Mouse (Mus musculus) ES-Bruce4 (cell line): Measurements from ENCODE around the gene Ddx10.

ENCODE experiments used
- CTCF ChIP-seq: IDR thresholded peaks from one replicate; pipeline ENCODE4 v1.8.1; 2011; ENCODE audit warnings: low read depth, low read length
- EP300 ChIP-seq: IDR thresholded peaks from 2 replicates; pipeline ENCODE4 v1.6.1; 2011; ENCODE audit warnings: low read depth, low read length; ENCODE audit not compliant: insufficient read depth

DNA sequence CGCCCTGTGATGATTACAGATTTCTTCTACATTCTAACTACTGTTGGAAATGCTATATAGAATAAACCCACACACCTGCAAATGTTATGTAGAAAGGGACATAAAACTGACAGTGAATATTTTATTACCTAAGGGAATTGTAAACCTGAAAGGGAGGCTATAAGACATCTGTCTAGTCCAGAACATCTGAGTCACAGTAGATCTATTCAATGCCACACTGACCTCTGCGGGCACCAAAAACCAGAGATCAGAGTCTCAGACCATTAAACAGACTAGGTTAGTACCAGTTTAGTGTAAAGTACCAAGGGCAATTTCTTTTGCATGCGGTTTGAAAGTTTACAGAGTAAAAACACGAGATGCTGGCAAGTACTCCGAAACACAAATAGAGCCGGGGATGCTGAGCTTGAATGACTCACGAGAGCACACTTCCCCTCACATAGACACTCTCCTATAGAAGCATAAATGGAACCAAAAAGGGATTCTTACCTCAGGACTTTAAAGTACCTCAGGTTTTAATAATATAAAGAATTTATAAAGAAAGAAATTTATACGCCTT lies 107.2 kb downstream of the Ddx10 start:
- no peak for TF ChIP-seq CTCF
- no peak for TF ChIP-seq EP300
